Mouse (Mus musculus) embryonic facial prominence, embryonic 13.5 days (tissue): Measurements from ENCODE around the gene Cdkn1a. TPM values are rescaled to one million over a fixed set of nuclear protein-coding genes. Genes with fewer than 3 reads are reported as not detected.
A peak's percentile ranks its signal among the peaks of the same experiment; 100 is the strongest.

ENCODE experiments used
- ATAC-seq: fragments of 200-750 bp; cut with Nextera tagmentation; 2 replicates; pipeline ENCODE4 v1.8.0; 2017; ENCODE audit warnings: low read depth; ENCODE audit not compliant: insufficient number of reproducible peaks, insufficient read depth, low FRiP score, low TSS enrichment
- H3K27ac ChIP-seq: fragments of 300-500 bp; sonication (generic); 2 replicates; pipeline ENCODE4 v1.5.1; 2015; ENCODE audit warnings: moderate library complexity, mild to moderate bottlenecking, inconsistent platforms
- H3K27me3 ChIP-seq: fragments of 300-500 bp; sonication (generic); 2 replicates; pipeline ENCODE4 v1.6.1; 2015; ENCODE audit warnings: mild to moderate bottlenecking, inconsistent platforms
- H3K36me3 ChIP-seq: fragments of 300-500 bp; sonication (generic); 2 replicates; pipeline ENCODE4 v1.6.1; 2015; ENCODE audit warnings: mild to moderate bottlenecking, inconsistent platforms
- H3K4me1 ChIP-seq: fragments of 300-500 bp; sonication (generic); 2 replicates; pipeline ENCODE4 v1.6.1; 2015; ENCODE audit warnings: inconsistent platforms
- H3K4me2 ChIP-seq: fragments of 300-500 bp; sonication (generic); 2 replicates; pipeline ENCODE4 v1.6.1; 2015; ENCODE audit warnings: moderate library complexity, mild to moderate bottlenecking, inconsistent platforms
- H3K4me3 ChIP-seq: fragments of 300-500 bp; sonication (generic); 2 replicates; pipeline ENCODE4 v1.5.1; 2015; ENCODE audit warnings: mild to moderate bottlenecking, inconsistent platforms
- H3K9ac ChIP-seq: fragments of 300-500 bp; sonication (generic); 2 replicates; pipeline ENCODE4 v1.6.1; 2015; ENCODE audit warnings: mild to moderate bottlenecking, inconsistent platforms
- H3K9me3 ChIP-seq: fragments of 300-500 bp; sonication (generic); 2 replicates; pipeline ENCODE4 v1.6.1; 2016; ENCODE audit warnings: inconsistent platforms
- WGBS: fragments of 180-500 bp; shearing (Covaris S2); methylation state at CpG from one replicate; pipeline ENCODE4 v1.1.7; 2015; ENCODE audit warnings: mixed read lengths; 5-methylcytosine and 5-hydroxymethylcytosine counted together
- polyA plus RNA-seq: library from polyadenylated mRNA; unstranded; fragments of >200 nt; fragmentation: Nextera tagmentation; extraction: Ambion mirVana; gene quantifications from 2 replicates; pipeline ENCODE4 v1.2.1, GENCODE M21; 2015

The Cdkn1a gene
- polyA plus RNA-seq, 1 experiment from 2014 or later: 78.2 TPM

- Histone ChIP-seq H3K36me3 (no peaks in the 10 kb centered on the region), H3K4me1 (peaks cover 33% of the 10 kb centered on the region), H3K27ac (no peak overlapping the region), H3K9me3 (no peaks in the 10 kb centered on the region), H3K9ac (no peak overlapping the region), H3K4me3 (no peak overlapping the region), H3K27me3 (no peaks in the 10 kb centered on the region), H3K4me2 (no peak overlapping the region)
- 43% methylated on average over 5 of the region's 5 CpGs for WGBS
- no peak for ATAC-seq
These were observed 17.5 kb upstream of the Cdkn1a start for GRCm38 (mm10) chr17:29073313-29073712.

GRCm38 (mm10) chr17:29074085-29074484 lies 16.7 kb upstream of the Cdkn1a start:
- H3K9me3 ChIP-seq: no peaks in the 10 kb centered on the region
- no peak overlapping the region for H3K27ac ChIP-seq
- peaks cover 36% of the 10 kb centered on the region for H3K4me1 ChIP-seq
- no peak overlapping the region for H3K9ac ChIP-seq
- H3K4me3 ChIP-seq: no peak overlapping the region
- no peak for ATAC-seq
- no peaks in the 10 kb centered on the region for H3K36me3 ChIP-seq
- H3K4me2 ChIP-seq: no peak overlapping the region
- 68% methylated on average over 13 of the region's 13 CpGs for WGBS
- H3K27me3 ChIP-seq: peaks cover 4% of the 10 kb centered on the region

- no peaks in the 10 kb centered on the region for H3K9me3 ChIP-seq
These were observed 14.5 kb upstream of the Cdkn1a start for GRCm38 (mm10) chr17:29076235-29076634.

GRCm38 (mm10) chr17:29077786-29078509 lies 12.8 kb upstream of the Cdkn1a start:
- H3K36me3 ChIP-seq: no peaks in the 10 kb centered on the region
- H3K4me2 ChIP-seq: peak overlapping the region; percentile 56
- peak overlapping the region; percentile 48 for H3K27ac ChIP-seq
- H3K9ac ChIP-seq: peak overlapping the region; percentile 41; the same call in 1 of the 2 replicates
- peaks cover 37% of the 10 kb centered on the region for H3K27me3 ChIP-seq
- no peaks in the 10 kb centered on the region for H3K9me3 ChIP-seq
- H3K4me3 ChIP-seq: peak overlapping the region; percentile 29
- H3K4me1 ChIP-seq: peaks cover 39% of the 10 kb centered on the region
- ATAC-seq: 0 out of 2 replicates have a peak, but pooled peaks have one; percentile 68
- 15% methylated on average over 14 of the region's 14 CpGs for WGBS

More at GRCm38 (mm10) chr17:29076235-29076634, 14.5 kb upstream of the Cdkn1a start:
- 80% methylated on average over 8 of the region's 8 CpGs for WGBS
- Histone ChIP-seq H3K27me3 (peaks cover 23% of the 10 kb centered on the region), H3K4me1 (peaks cover 44% of the 10 kb centered on the region), H3K36me3 (no peaks in the 10 kb centered on the region), H3K4me2 (no peak overlapping the region), H3K9ac (no peak overlapping the region), H3K27ac (no peak overlapping the region), H3K4me3 (no peak overlapping the region)
- ATAC-seq: no peak

- peaks cover 42% of the 10 kb centered on the region for H3K27me3 ChIP-seq
- H3K9ac ChIP-seq: peak overlapping the region; percentile 41; the same call in 1 of the 2 replicates
- H3K4me2 ChIP-seq: peak overlapping the region; percentile 56
- ATAC-seq: 0 out of 2 replicates have a peak, but pooled peaks have one; percentile 35
- WGBS: 8% methylated on average over 25 of the region's 25 CpGs
- peak overlapping the region; percentile 48 for H3K27ac ChIP-seq
- H3K4me1 ChIP-seq: peaks cover 31% of the 10 kb centered on the region
- no peaks in the 10 kb centered on the region for H3K9me3 ChIP-seq
- H3K36me3 ChIP-seq: no peaks in the 10 kb centered on the region
- peak overlapping the region; percentile 29 for H3K4me3 ChIP-seq
These were observed 12.0 kb upstream of the Cdkn1a start for GRCm38 (mm10) chr17:29078519-29079383.

GRCm38 (mm10) chr17:29080758-29081617 lies 9.8 kb upstream of the Cdkn1a start:
- 2% methylated on average over 23 of the region's 23 CpGs for WGBS
- H3K4me3 ChIP-seq: peak overlapping the region; percentile 27
- H3K4me2 ChIP-seq: peak overlapping the region; percentile 53
- H3K27ac ChIP-seq: no peak overlapping the region
- H3K27me3 ChIP-seq: peaks cover 42% of the 10 kb centered on the region
- no peaks in the 10 kb centered on the region for H3K36me3 ChIP-seq
- H3K9ac ChIP-seq: peak overlapping the region; percentile 46; the same call in 1 of the 2 replicates
- H3K9me3 ChIP-seq: no peaks in the 10 kb centered on the region
- H3K4me1 ChIP-seq: peaks cover 30% of the 10 kb centered on the region
- ATAC-seq: no peak

- H3K9ac ChIP-seq: peak overlapping the region; percentile 46; the same call in 1 of the 2 replicates
- WGBS: 4% methylated on average over 21 of the region's 21 CpGs
These were observed 9.0 kb upstream of the Cdkn1a start for GRCm38 (mm10) chr17:29081618-29082381.

GRCm38 (mm10) chr17:29083586-29083985 lies 7.2 kb upstream of the Cdkn1a start:
- Histone ChIP-seq H3K4me1 (peaks cover 22% of the 10 kb centered on the region), H3K4me2 (no peak overlapping the region), H3K36me3 (no peaks in the 10 kb centered on the region), H3K9ac (no peak overlapping the region), H3K27ac (no peak overlapping the region), H3K9me3 (no peaks in the 10 kb centered on the region), H3K4me3 (no peak overlapping the region), H3K27me3 (peaks cover 42% of the 10 kb centered on the region)
- 93% methylated on average over 8 of the region's 8 CpGs for WGBS
- ATAC-seq: no peak

More at GRCm38 (mm10) chr17:29081618-29082381, 9.0 kb upstream of the Cdkn1a start:
- Histone ChIP-seq H3K36me3 (no peaks in the 10 kb centered on the region), H3K4me3 (peak overlapping the region; percentile 27), H3K27me3 (peaks cover 42% of the 10 kb centered on the region), H3K9me3 (no peaks in the 10 kb centered on the region), H3K4me2 (peak overlapping the region; percentile 53), H3K4me1 (peaks cover 30% of the 10 kb centered on the region), H3K27ac (no peak overlapping the region)
- no peak for ATAC-seq

- Histone ChIP-seq H3K36me3 (no peaks in the 10 kb centered on the region), H3K27ac (no peak overlapping the region), H3K9ac (no peak overlapping the region), H3K4me2 (no peak overlapping the region), H3K4me3 (no peak overlapping the region), H3K9me3 (no peaks in the 10 kb centered on the region), H3K27me3 (peaks cover 34% of the 10 kb centered on the region), H3K4me1 (peaks cover 15% of the 10 kb centered on the region)
- ATAC-seq: no peak
- 89% methylated on average over 7 of the region's 7 CpGs for WGBS
These were observed 6.1 kb upstream of the Cdkn1a start for GRCm38 (mm10) chr17:29084656-29085055.

GRCm38 (mm10) chr17:29085266-29085665 lies 5.5 kb upstream of the Cdkn1a start:
- Histone ChIP-seq H3K27me3 (peaks cover 30% of the 10 kb centered on the region), H3K36me3 (no peaks in the 10 kb centered on the region), H3K4me2 (no peak overlapping the region), H3K27ac (no peak overlapping the region), H3K9me3 (no peaks in the 10 kb centered on the region), H3K4me1 (peaks cover 15% of the 10 kb centered on the region), H3K4me3 (no peak overlapping the region), H3K9ac (no peak overlapping the region)
- WGBS: 72% methylated on average over 10 of the region's 10 CpGs
- ATAC-seq: no peak
